Mouse (Mus musculus): ENCODE measurements at regions not wholly inside any gene's neighbourhood (a gene's known extent, or its start where the extent isn't known, plus 50 kb on each side); places are given as distances from the start of the nearest gene placed in this dataset.

DNA sequence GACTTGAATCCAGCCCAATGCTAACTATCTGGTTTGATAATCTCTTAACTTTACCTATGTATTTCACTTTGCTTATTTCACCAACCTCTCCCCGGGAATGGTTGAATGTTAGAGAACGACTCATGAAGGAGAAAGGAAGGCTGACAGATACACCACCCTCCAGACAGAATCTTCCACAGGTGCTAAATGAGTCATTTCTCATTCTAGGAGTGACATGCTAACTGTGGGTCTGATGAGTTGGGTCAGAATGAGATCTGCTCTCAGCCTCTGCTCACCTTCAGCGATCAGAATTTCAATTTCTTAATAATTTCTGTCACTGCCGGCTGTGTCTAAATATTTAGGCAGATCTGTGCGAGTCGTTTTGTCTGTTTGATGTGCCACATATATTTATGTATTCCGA is 52.4 kb upstream of the Man1a2 start:
- TF ChIP-seq POU5F1 (IDR thresholded peaks at IDR 0.05; ENCODE audit: borderline replicate concordance, low read length) (no peak), CTCF (conservative IDR thresholded peaks at IDR 0.05; ENCODE audit: low read length) (no peak)

Data from E14TG2a.4 (cell line).